Mouse (Mus musculus): ENCODE results near the gene Phactr4. TPM values are rescaled to one million over a fixed set of nuclear protein-coding genes. Genes with fewer than 3 reads are reported as not detected.
A peak's percentile ranks its signal among the peaks of the same experiment; 100 is the strongest.

The Phactr4 gene
- total RNA-seq, 4 experiments from 2014 or later, result 8.9 to 14.6 (median 11.9) TPM

DNA sequence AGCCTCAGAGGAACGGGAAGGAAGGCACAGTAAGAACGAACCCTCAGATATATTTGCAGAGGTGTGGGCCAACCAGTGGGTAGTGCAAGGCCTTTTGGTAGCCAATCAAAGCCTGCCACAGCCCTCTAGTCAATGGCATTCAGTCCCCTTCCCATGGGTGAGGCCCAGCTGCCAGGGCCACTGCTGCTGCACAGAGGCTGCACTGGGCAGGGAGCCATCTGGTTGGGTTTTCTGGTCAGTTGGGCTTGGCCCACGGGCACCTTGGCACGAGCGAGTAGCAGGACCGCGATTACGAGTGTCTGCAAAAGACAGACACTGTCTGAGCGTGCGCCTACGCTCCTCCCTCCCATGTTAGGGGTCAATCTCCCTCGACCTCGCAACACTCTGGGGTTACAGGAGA is 83.3 kb downstream of the Phactr4 start:
- no peak for DNase-seq (ENCODE audit: low spot score in 2 of 2)

- DNase-seq (ENCODE audit: low spot score in 2 of 2), result no peak
Measured at GRCm38 (mm10) chr4:132332880-132333279, 89.4 kb downstream of the Phactr4 start.

DNA sequence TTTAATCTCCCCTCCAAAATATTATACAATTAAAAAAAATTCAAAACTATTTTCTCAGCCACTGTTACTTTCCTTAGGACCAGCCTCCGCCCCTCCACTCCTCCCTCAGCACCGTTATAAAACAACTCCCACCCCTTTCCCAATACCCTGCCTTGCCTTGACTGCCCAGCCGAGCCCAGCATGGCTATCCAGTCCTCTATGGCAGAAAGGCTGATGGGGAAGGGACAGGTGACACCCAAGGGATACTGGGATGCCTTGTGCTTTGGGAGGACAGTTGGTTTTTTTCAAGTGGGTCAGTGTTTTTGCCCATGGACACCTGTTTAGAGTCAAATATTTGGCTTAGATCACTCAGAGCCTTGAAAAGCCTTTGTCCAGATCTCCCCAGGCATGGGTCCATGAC is 90.3 kb downstream of the Phactr4 start:
- DNase-seq (ENCODE audit: low spot score in 2 of 2), result no peak

DNA sequence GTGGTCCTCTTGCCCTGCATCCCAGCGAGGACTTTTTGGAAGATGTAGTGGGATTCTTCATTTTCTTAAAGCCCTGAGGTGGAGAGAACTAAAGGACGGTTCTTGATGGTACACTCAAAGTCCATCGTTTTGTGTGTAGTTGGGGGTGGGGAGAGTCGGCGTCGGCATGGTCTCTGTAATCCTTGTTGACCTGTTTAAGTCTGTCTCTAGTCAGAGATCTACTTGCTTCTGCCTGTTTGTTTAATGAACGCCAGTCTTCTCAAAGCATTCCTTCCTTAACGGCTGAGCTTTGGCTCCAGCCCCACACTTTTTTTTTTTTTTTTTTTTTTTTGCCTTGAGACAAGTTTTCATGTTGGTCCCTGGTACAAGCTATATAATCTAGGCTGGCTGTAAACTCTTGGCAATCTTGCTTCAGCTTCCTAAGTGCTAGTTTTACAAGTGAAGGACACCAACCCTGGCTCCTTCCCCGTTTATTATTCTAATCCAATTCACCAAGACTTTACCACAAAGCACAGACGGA is 92.4 kb downstream of the Phactr4 start:
- no peak for DNase-seq (ENCODE audit: low spot score in 2 of 2)

DNA sequence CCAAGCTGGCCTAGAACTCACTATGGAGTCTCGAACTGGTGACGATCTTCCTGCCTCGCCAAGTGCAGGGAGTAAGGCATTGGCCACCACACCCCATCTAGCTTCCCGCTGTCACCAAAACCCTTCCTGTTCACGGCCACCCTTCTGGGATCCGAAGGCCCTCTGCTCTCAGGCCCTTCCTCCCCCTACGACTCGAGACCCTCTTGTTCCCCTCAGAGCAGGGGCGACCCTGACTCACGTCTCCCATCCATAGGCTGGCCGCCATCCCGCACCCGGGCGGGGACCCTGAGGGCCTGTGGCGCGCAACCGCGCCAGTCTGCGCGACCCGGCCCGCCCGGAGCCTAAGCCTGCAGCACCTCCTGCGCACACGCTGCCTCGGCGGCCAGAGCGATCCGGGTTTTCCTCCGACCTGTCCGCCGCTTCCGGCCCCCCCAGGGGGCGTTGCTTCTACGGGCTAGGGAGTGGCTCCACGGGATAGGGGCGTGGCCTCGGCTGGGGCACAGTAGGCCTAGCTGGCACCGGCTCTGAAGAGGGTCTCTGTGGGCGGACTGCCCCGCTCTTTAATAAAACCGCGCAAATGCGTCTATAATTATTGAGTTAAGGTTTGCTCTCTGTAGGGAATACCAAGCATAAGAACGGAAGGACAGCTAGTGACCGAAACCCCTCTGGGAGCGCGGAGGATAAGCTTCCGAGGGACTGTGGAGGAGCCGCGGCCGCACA is 93.0 kb downstream of the Phactr4 start, which contains the start of gene Trnau1ap:
Gene Trnau1ap (minus strand): TSS at position 424 of the 720 bp plus-strand sequence.
- peak; percentile 59 to 74 for DNase-seq (ENCODE audit: low spot score in 2 of 2)

- DNase-seq (ENCODE audit: low spot score in 2 of 2), result no peak
Measured at GRCm38 (mm10) chr4:132328391-132328982, 93.8 kb downstream of the Phactr4 start.

DNA sequence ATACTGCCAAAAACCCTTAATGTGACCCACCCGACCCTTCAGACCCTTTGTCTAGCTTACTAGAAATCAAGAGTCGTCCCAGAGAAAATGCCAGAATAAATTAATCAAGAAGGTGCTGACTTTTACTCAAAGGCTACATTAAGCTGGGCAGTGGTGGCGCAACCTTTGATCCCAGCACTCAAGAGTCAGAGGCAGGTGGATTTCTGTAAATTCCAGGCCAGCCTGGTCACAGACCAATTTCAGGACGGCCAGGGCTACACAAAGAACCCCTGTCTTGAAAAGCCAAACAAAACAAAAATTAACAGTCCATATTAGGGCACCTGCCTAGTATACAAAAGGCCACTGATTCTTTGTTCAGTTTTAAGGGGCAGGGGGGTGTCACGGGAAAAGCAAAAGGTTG is 95.8 kb downstream of the Phactr4 start:
- no peak for DNase-seq (ENCODE audit: low spot score in 2 of 2)

- no peak for DNase-seq (ENCODE audit: low spot score in 2 of 2)
Measured at GRCm38 (mm10) chr4:132315711-132316110, 106.6 kb downstream of the Phactr4 start.

- no peak for DNase-seq (ENCODE audit: low spot score in 2 of 2)
Measured at GRCm38 (mm10) chr4:132312627-132313026, 109.7 kb downstream of the Phactr4 start.

DNA sequence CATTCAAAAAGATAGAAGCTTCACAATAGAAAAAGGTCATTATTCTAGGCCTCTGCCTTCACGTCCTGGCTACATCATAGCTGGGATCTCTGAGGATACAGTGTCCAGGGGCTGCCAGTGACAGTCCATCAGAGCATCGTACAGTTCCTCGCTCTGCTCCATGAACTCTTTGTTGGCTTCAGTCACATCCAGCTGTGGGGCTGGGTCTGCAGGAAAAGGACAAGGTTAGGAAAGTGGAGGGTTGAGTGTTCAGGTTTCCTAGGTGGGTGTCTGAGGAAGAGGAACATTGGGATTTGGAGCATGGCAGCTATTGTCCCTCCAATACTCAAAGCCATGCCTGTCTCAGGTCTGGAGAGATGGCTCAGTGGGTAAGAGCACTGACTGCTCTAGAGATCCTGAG is 110.5 kb downstream of the Phactr4 start:
- DNase-seq (ENCODE audit: low spot score in 2 of 2), result no peak

- DNase-seq (ENCODE audit: low spot score in 2 of 2), result no peak
Measured at GRCm38 (mm10) chr4:132311209-132311608, 111.1 kb downstream of the Phactr4 start.

DNA sequence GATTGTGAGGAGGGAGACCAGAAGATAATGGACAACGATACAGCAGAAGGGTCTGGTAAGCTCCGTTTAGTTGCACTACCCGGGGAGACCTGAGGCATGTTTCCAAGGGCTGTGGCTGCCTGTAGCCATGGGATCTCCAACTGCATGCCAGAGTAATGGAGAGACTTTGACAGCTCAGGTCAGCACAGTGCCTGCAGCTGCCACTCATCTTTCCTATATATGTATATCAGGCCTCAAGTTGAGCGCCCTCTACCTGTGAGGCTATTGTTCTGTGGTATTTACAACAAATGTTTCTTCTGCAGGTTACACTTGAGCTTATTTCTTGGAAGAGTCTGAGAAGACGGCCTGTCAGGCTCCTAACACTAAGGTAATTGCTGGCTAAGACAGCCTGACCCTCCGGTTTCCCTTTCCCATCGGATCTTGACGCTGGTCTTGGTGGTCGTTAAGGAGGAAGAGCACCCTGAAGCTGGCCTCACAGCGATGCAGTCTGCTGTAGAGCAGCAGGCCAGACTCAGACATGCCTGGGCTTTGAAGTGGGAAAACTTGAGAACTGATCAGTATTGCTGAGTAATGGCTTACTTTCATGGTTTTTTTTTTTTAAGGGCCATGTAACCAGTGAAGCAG is 112.3 kb downstream of the Phactr4 start:
- DNase-seq (ENCODE audit: low spot score in 2 of 2), result no peak

- no peak for DNase-seq (ENCODE audit: low spot score in 2 of 2)
Measured at GRCm38 (mm10) chr4:132309140-132309848, 113.0 kb downstream of the Phactr4 start.

DNA sequence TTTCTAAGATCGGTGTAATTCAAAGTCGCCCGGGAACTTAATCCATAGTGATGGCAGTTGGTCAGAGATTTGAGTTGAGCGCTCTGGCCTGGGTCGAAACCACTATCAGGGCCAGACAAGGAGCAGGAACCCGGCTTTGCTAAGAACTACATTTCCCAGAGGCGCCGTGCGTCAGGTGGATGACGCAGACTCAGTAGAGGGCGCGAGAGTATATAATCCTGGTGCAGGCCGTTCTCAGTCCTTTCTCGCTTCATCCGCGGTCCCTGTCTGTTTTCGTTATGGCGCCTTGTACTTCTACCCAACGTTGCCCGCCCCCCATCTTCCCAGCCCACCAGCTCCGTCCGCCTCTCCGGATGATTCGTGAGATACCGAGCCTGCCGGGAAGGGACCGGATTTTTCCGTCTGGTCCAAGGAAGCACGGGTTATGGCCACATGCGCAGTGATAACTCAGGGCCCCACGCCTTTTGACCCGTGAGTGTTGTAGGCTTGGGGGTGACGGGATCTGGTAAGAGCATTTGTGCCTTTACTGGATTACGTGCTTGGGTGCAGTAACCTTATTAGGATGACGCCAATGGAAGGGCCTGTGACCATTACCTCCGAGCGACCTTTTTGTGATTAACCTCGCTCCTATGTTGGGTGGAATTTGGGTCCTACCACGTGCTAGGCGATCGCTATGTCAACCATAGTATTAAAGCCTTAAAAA is 113.7 kb downstream of the Phactr4 start:
- peak; percentile 88 to 91 for DNase-seq (ENCODE audit: low spot score in 2 of 2)

- DNase-seq (ENCODE audit: low spot score in 2 of 2), result no peak
Measured at GRCm38 (mm10) chr4:132306004-132306403, 116.3 kb downstream of the Phactr4 start.

Small RNA genes within 50 kb of the gene (microRNA-seq; reads per million reads assigned to microRNA genes)
- 0 reads per million in 2 experiments for gene Gm25707

Other genes with a start within 250 kb of the Phactr4 start
- 10 to 100 TPM; 40.1 to 43.4 (median 41.4) TPM for gene Ythdf2, start 210.2 kb downstream of the Phactr4 start, total RNA-seq (2022)
- 10 to 100 TPM; 18.9 to 24.7 (median 20.2) TPM for gene Gmeb1, start 160.9 kb downstream of the Phactr4 start, total RNA-seq (2022)
- 10 to 100 TPM; 15.7 to 22.4 (median 20.4) TPM for gene Taf12, start 148.1 kb downstream of the Phactr4 start, total RNA-seq (2022)
- 1 to 10 TPM; 1.5 to 3.3 (median 2.3) TPM for gene Rab42, start 119.1 kb downstream of the Phactr4 start, total RNA-seq (2022)
- gene Trnau1ap, start 93.0 kb downstream of the Phactr4 start, total RNA-seq (2022), result 10 to 100 TPM; 20.6 to 30.6 (median 29.0) TPM
- 10 to 100 TPM; 12.0 to 15.5 (median 14.2) TPM for gene Rcc1, start 68.9 kb downstream of the Phactr4 start, total RNA-seq (2022)
- 10 to 100 TPM in 2 of 4 experiments, 1 to 10 TPM in 2; 9.2 to 12.0 (median 9.8) TPM for gene Med18, start 41.4 kb upstream of the Phactr4 start, total RNA-seq (2022)
- gene Sesn2, start 88.0 kb upstream of the Phactr4 start, total RNA-seq (2022), result 10 to 100 TPM in 2 of 4 experiments, 1 to 10 TPM in 2; 9.7 to 12.3 (median 10.1) TPM
- 100 to 1,000 TPM; 377 to 510 (median 435) TPM for gene Atpif1, start 111.2 kb upstream of the Phactr4 start, total RNA-seq (2022)
- gene Dnajc8, start 113.1 kb upstream of the Phactr4 start, total RNA-seq (2022), result 100 to 1,000 TPM in 2 of 4 experiments, 10 to 100 TPM in 2; 97.8 to 114 (median 101) TPM
- 1 to 10 TPM; 1.1 to 3.0 (median 1.8) TPM for gene Ptafr, start 141.6 kb upstream of the Phactr4 start, total RNA-seq (2022)
- 10 to 100 TPM; 29.2 to 36.5 (median 32.4) TPM for gene Eya3, start 216.5 kb upstream of the Phactr4 start, total RNA-seq (2022)

All from left cerebral cortex, adult 8-10 months (tissue).